Mouse (Mus musculus): Measurements from ENCODE around the gene C1qtnf2.

GRCm38 (mm10) chr11:43512661-43513190, 38.6 kb downstream of the C1qtnf2 start:
- TF ChIP-seq CTCF (conservative IDR thresholded peaks at IDR 0.05; ENCODE audit: insufficient read depth, insufficient read length, low read depth, low read length) (no peak), POLR2A (IDR thresholded peaks at IDR 0.05; ENCODE audit: low read depth, low read length) (no peak)

All from kidney, adult 2 months (tissue).